26 mouse cellular contexts compared by ENCODE assay signal in the genomic region with DNA sequence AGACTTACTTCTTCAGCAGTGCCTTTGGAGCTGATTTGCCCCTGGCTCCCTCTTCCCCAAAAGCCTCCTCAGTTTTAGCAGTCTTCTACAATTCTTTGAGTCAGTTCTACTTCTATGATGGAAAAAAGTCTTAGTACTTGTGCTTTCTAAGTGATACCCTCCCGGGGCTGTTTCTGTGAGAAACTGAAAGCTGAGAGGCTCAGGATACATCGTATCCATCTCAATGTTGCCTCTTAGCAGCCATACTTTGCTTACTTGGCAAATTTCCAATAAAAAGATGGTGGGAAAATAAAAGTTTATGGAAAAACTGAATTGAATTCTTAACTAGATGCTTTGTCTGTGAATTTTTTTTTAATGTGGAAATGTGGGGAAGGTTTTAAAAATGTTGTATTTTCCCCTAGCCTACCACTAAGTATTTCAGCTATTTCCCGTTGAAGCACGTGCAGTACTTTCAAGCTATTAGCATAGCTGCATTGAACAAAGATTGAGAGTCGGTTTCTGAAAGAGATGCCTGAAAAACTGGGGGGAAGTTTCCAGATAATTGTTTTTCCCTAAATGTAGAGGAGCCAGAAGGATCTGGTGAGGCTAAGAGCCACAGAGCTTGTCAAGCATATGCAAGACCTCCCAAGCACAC.
DNase-seq lines count a peak whose midpoint lies in the region; ATAC-seq and TF ChIP-seq lines count a peak whose summit lies in the region.
"Had no signal": no experiment of that assay in that cellular context is flagged by ENCODE, and none has a peak within 500 bp of the region (broad histone marks: within the 10 kb centered on the region; RNA-seq: fewer than 3 reads in every experiment).

No protein-coding gene starts in this region.

- WGBS in intestine, embryonic 14.5 days, result 74% methylated on average over 5 of the region's 5 CpGs
- WGBS in intestine, embryonic 15.5 days, result 66% methylated on average over 5 of the region's 5 CpGs
- WGBS in embryonic facial prominence, embryonic 13.5 days, result 36% methylated on average over 5 of the region's 5 CpGs
- WGBS in limb, embryonic 15.5 days, result 34% methylated on average over 5 of the region's 5 CpGs
- WGBS in midbrain, embryonic 10.5 days, result 81% methylated on average over 5 of the region's 5 CpGs

- H3K9me3 ChIP-seq in intestine, embryonic 14.5 days (ENCODE audit: control insufficient read depth, low read length), result no peaks in the 10 kb centered on the region
- H3K9me3 ChIP-seq in intestine, embryonic 15.5 days, result no peaks in the 10 kb centered on the region
- no peaks in the 10 kb centered on the region for H3K9me3 ChIP-seq in embryonic facial prominence, embryonic 13.5 days
- no peaks in the 10 kb centered on the region for H3K9me3 ChIP-seq in limb, embryonic 15.5 days
- no peaks in the 10 kb centered on the region for H3K9me3 ChIP-seq in midbrain, embryonic 10.5 days (replicated peaks)
- H3K9me3 ChIP-seq: forebrain, embryonic 10.5 days; forebrain, embryonic 13.5 days; heart, embryonic 12.5 days; heart, embryonic 15.5 days; hindbrain, embryonic 10.5 days; hindbrain, embryonic 13.5 days had no signal

- H3K4me1 ChIP-seq in intestine, embryonic 14.5 days (replicated peaks; ENCODE audit: control insufficient read depth, insufficient read depth, low read length), result no peaks in the 10 kb centered on the region
- no peaks in the 10 kb centered on the region for H3K4me1 ChIP-seq in intestine, embryonic 15.5 days (replicated peaks)
- H3K4me1 ChIP-seq in embryonic facial prominence, embryonic 13.5 days, result peaks cover 25% of the 10 kb centered on the region
- peaks cover 15% of the 10 kb centered on the region for H3K4me1 ChIP-seq in embryonic fibroblast, embryonic 13.5 days (ENCODE audit: control insufficient read depth, insufficient read depth, low read length)
- 0 out of 2 replicates have a peak, but pooled peaks cover 3% of the 10 kb centered on the region for H3K4me1 ChIP-seq in limb, embryonic 15.5 days
- H3K4me1 ChIP-seq in midbrain, embryonic 10.5 days, result no peaks in the 10 kb centered on the region
- H3K4me1 ChIP-seq: forebrain, embryonic 10.5 days; forebrain, embryonic 13.5 days; heart, embryonic 12.5 days; heart, embryonic 15.5 days; hindbrain, embryonic 10.5 days; hindbrain, embryonic 13.5 days had no signal

- H3K36me3 ChIP-seq in intestine, embryonic 14.5 days (ENCODE audit: control insufficient read depth, insufficient read depth, low read length), result no peaks in the 10 kb centered on the region
- H3K36me3 ChIP-seq in intestine, embryonic 15.5 days, result no peaks in the 10 kb centered on the region
- H3K36me3 ChIP-seq in embryonic facial prominence, embryonic 13.5 days, result no peaks in the 10 kb centered on the region
- no peaks in the 10 kb centered on the region for H3K36me3 ChIP-seq in limb, embryonic 15.5 days
- no peaks in the 10 kb centered on the region for H3K36me3 ChIP-seq in midbrain, embryonic 10.5 days
- H3K36me3 ChIP-seq: forebrain, embryonic 10.5 days; heart, embryonic 12.5 days; heart, embryonic 15.5 days; hindbrain, embryonic 10.5 days; hindbrain, embryonic 13.5 days had no signal

- peak; percentile 41 for DNase-seq in intestine, embryonic 14.5 days (ENCODE audit: low spot score)
- DNase-seq in retina, postnatal 1 day, result no peak
- DNase-seq in midbrain, embryonic 10.5 days (ENCODE audit: low spot score), result no peak
- DNase-seq: adrenal gland, adult 2 months; adrenal gland, postnatal 14 days; B cell, adult 2 months; cerebellum, adult 11 months; cerebellum, adult 8-10 months; cerebellum, postnatal 10 days; gastrocnemius, postnatal 14 days; heart, adult 18-20 months; heart, postnatal 10 days; heart, postnatal 36 days had no signal

- H3K9ac ChIP-seq in intestine, embryonic 14.5 days (ENCODE audit: low read length), result no peak overlapping the region
- no peak overlapping the region for H3K9ac ChIP-seq in intestine, embryonic 15.5 days
- no peak overlapping the region for H3K9ac ChIP-seq in embryonic facial prominence, embryonic 13.5 days
- no peak overlapping the region for H3K9ac ChIP-seq in limb, embryonic 15.5 days
- H3K9ac ChIP-seq: forebrain, embryonic 13.5 days; heart, embryonic 12.5 days; heart, embryonic 15.5 days; hindbrain, embryonic 13.5 days had no signal

- TF ChIP-seq POLR2A in embryonic fibroblast, embryonic 13.5 days (IDR thresholded peaks at IDR 0.05; ENCODE audit: low read depth, low read length), result no peak

- no peak overlapping the region for H3K4me3 ChIP-seq in intestine, embryonic 14.5 days (ENCODE audit: low read depth, low read length)
- no peak overlapping the region for H3K4me3 ChIP-seq in intestine, embryonic 15.5 days (replicated peaks)
- H3K4me3 ChIP-seq in embryonic facial prominence, embryonic 13.5 days, result no peak overlapping the region
- H3K4me3 ChIP-seq in embryonic fibroblast, embryonic 13.5 days (ENCODE audit: insufficient read depth, low read length), result no peak overlapping the region
- H3K4me3 ChIP-seq in limb, embryonic 15.5 days, result no peak overlapping the region
- H3K4me3 ChIP-seq in midbrain, embryonic 10.5 days, result no peak overlapping the region
- H3K4me3 ChIP-seq: forebrain, embryonic 10.5 days; forebrain, embryonic 13.5 days; heart, embryonic 12.5 days; heart, embryonic 15.5 days; hindbrain, embryonic 10.5 days; hindbrain, embryonic 13.5 days had no signal

- H3K4me2 ChIP-seq in intestine, embryonic 14.5 days (ENCODE audit: low read length), result no peak overlapping the region
- H3K4me2 ChIP-seq in intestine, embryonic 15.5 days (replicated peaks), result no peak overlapping the region
- H3K4me2 ChIP-seq in embryonic facial prominence, embryonic 13.5 days, result no peak overlapping the region
- no peak overlapping the region for H3K4me2 ChIP-seq in limb, embryonic 15.5 days
- H3K4me2 ChIP-seq: forebrain, embryonic 13.5 days; heart, embryonic 12.5 days; heart, embryonic 15.5 days; hindbrain, embryonic 13.5 days had no signal

- no peak overlapping the region for H3K27ac ChIP-seq in intestine, embryonic 14.5 days (ENCODE audit: low read depth)
- H3K27ac ChIP-seq in intestine, embryonic 15.5 days, result no peak overlapping the region
- H3K27ac ChIP-seq in embryonic facial prominence, embryonic 13.5 days, result peak overlapping the region; percentile 82
- peak overlapping the region; percentile 91; the same call in 1 of the 2 replicates for H3K27ac ChIP-seq in embryonic fibroblast, embryonic 13.5 days (ENCODE audit: insufficient read depth, low read length)
- H3K27ac ChIP-seq in limb, embryonic 15.5 days, result peak overlapping the region; percentile 70
- no peak overlapping the region for H3K27ac ChIP-seq in midbrain, embryonic 10.5 days (replicated peaks)
- H3K27ac ChIP-seq: forebrain, embryonic 10.5 days; forebrain, embryonic 13.5 days; heart, embryonic 15.5 days; hindbrain, embryonic 10.5 days; hindbrain, embryonic 13.5 days had no signal

- H3K27me3 ChIP-seq in intestine, embryonic 14.5 days (replicated peaks; ENCODE audit: control insufficient read depth, insufficient read depth, low read length), result no peaks in the 10 kb centered on the region
- H3K27me3 ChIP-seq in intestine, embryonic 15.5 days (replicated peaks), result no peaks in the 10 kb centered on the region
- H3K27me3 ChIP-seq in embryonic facial prominence, embryonic 13.5 days, result no peaks in the 10 kb centered on the region
- H3K27me3 ChIP-seq in limb, embryonic 15.5 days, result no peaks in the 10 kb centered on the region
- H3K27me3 ChIP-seq in midbrain, embryonic 10.5 days (ENCODE audit: low read depth, poor library complexity, severe bottlenecking), result no peaks in the 10 kb centered on the region
- H3K27me3 ChIP-seq: forebrain, embryonic 13.5 days; heart, embryonic 12.5 days; heart, embryonic 15.5 days; hindbrain, embryonic 13.5 days had no signal

- TF ChIP-seq CTCF in embryonic fibroblast, embryonic 13.5 days (IDR thresholded peaks at IDR 0.05; ENCODE audit: borderline replicate concordance, insufficient read depth, low read length), result no peak

- ATAC-seq in intestine, embryonic 14.5 days (replicated peaks; ENCODE audit: low FRiP score, low TSS enrichment, low read depth), result no peak
- no peak for ATAC-seq in intestine, embryonic 15.5 days
- no peak for ATAC-seq in embryonic facial prominence, embryonic 13.5 days (ENCODE audit: insufficient number of reproducible peaks, insufficient read depth, low FRiP score, low TSS enrichment, low read depth)
- no peak for ATAC-seq in limb, embryonic 15.5 days (ENCODE audit: insufficient number of reproducible peaks, low FRiP score, low TSS enrichment, low read depth)
- ATAC-seq: forebrain, embryonic 13.5 days; forebrain, embryonic 16.5 days; hindbrain, embryonic 16.5 days; intestine, postnatal 0 days had no signal

Comparison
In these comparisons a context has a peak if more than half of its experiments do, and no peak if none do; other contexts are left out.
1. H3K27ac ChIP-seq: peak in embryonic facial prominence, embryonic 13.5 days (single experiment), embryonic fibroblast, embryonic 13.5 days (single experiment) and limb, embryonic 15.5 days (single experiment); none in intestine, embryonic 14.5 days (single experiment), intestine, embryonic 15.5 days (single experiment) and midbrain, embryonic 10.5 days (single experiment).